Comparison of ENCODE assay signal across 9 mouse cellular contexts in the genomic region with DNA sequence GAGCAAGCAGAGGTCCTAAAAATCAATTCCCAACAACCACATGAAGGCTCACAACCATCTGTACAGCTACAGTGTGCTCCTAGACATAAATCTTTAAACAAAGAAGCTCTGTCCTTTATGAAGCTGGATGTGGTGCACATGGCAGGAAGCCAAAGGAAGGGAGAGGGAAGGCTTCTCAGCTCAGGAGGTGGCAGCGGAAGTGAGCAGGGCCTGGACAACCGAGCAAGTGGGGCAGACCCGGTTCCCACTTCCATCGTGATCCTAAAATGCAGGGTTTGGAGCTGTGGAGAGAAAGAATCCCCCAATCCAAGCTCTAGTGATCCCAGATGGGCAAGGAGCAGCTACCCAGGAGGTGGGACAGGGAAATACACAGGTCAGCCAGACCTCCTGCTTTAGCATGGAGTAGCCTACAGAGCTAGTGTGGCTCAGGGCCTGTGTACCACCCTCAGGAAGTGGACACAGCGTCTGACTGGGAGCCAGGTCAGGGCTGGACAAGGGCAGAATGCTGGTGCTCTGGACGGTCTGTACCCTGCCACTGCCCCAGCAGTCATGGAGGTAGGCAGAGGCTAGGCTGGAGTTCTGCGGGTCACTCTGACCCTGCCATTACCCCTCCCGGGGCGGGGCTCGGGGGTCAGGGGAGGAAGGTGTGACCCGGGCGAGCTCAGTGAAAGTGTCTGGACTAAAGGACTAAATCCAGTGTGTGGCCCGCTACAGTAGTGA. TPM values are rescaled to one million over a fixed set of nuclear protein-coding genes. Genes with fewer than 3 reads are reported as not detected.
DNase-seq lines count a peak whose midpoint lies in the region; ATAC-seq and TF ChIP-seq lines count a peak whose summit lies in the region.
"Had no signal": no experiment of that assay in that cellular context is flagged by ENCODE, and none has a peak within 500 bp of the region (broad histone marks: within the 10 kb centered on the region; RNA-seq: fewer than 3 reads in every experiment).

No protein-coding gene starts in this region.

- TF ChIP-seq CTCF in G1E (IDR thresholded peaks at IDR 0.05; ENCODE audit: low read depth, low read length), result no peak
- no peak for TF ChIP-seq CTCF in embryonic fibroblast, embryonic 13.5 days (IDR thresholded peaks at IDR 0.05; ENCODE audit: borderline replicate concordance, insufficient read depth, low read length)

- H3K4me1 ChIP-seq in G1E (ENCODE audit: insufficient read depth, low read depth, low read length), result peaks cover 75% of the 10 kb centered on the region
- peaks cover 19% of the 10 kb centered on the region for H3K4me1 ChIP-seq in embryonic fibroblast, embryonic 13.5 days (ENCODE audit: control insufficient read depth, insufficient read depth, low read length)
- H3K4me1 ChIP-seq in hindbrain, embryonic 15.5 days (replicated peaks), result peaks cover 50% of the 10 kb centered on the region
- H3K4me1 ChIP-seq in liver, embryonic 15.5 days (replicated peaks), result peaks cover 92% of the 10 kb centered on the region

- DNase-seq in heart, adult 11 months, result peak; percentile 97
- no peak for DNase-seq in heart, adult 9 months (ENCODE audit: low spot score in 2 of 2)
- no peak for DNase-seq in G1E (ENCODE audit: low spot score)
- DNase-seq in skeletal muscle tissue, adult 2 months (ENCODE audit: low read depth, low spot score), result peak; percentile 58
- DNase-seq in ovary, adult 18-20 months (ENCODE audit: low spot score), result no peak

- no peak for ATAC-seq in G1E (ENCODE audit: extremely low read depth, insufficient number of reproducible peaks, low FRiP score, poor library complexity, severe bottlenecking)
- no peak for ATAC-seq in hindbrain, embryonic 15.5 days (ENCODE audit: low FRiP score, low read depth)
- no peak for ATAC-seq in liver, embryonic 15.5 days (ENCODE audit: insufficient read depth)

- H3K27me3 ChIP-seq in G1E (ENCODE audit: insufficient read depth, low read length), result peaks cover 37% of the 10 kb centered on the region
- no peaks in the 10 kb centered on the region for H3K27me3 ChIP-seq in hindbrain, embryonic 15.5 days
- H3K27me3 ChIP-seq in liver, embryonic 15.5 days, result peaks cover 42% of the 10 kb centered on the region
- H3K27me3 ChIP-seq: Patski had no signal

- no peaks in the 10 kb centered on the region for H3K9me3 ChIP-seq in G1E (replicated peaks)
- no peaks in the 10 kb centered on the region for H3K9me3 ChIP-seq in hindbrain, embryonic 15.5 days
- H3K9me3 ChIP-seq in liver, embryonic 15.5 days (replicated peaks), result no peaks in the 10 kb centered on the region

- peak overlapping the region; percentile 68; the same call in 1 of the 2 replicates for H3K4me3 ChIP-seq in G1E (ENCODE audit: low read depth, low read length)
- no peak overlapping the region for H3K4me3 ChIP-seq in embryonic fibroblast, embryonic 13.5 days (ENCODE audit: insufficient read depth, low read length)
- H3K4me3 ChIP-seq in hindbrain, embryonic 15.5 days, result no peak overlapping the region
- H3K4me3 ChIP-seq in liver, embryonic 15.5 days (replicated peaks), result no peak overlapping the region

- H3K9ac ChIP-seq in hindbrain, embryonic 15.5 days, result no peak overlapping the region
- 0 out of 2 replicates have a peak overlapping the region, but pooled peaks have one; percentile 68 for H3K9ac ChIP-seq in liver, embryonic 15.5 days

- no peaks in the 10 kb centered on the region for H3K36me3 ChIP-seq in G1E (replicated peaks)
- no peaks in the 10 kb centered on the region for H3K36me3 ChIP-seq in hindbrain, embryonic 15.5 days
- H3K36me3 ChIP-seq in liver, embryonic 15.5 days (replicated peaks), result no peaks in the 10 kb centered on the region

- no peak overlapping the region for H3K4me2 ChIP-seq in hindbrain, embryonic 15.5 days
- peak overlapping the region; percentile 79 for H3K4me2 ChIP-seq in liver, embryonic 15.5 days

- WGBS in hindbrain, embryonic 15.5 days, result 57% methylated on average over 13 of the region's 13 CpGs
- WGBS in liver, embryonic 15.5 days (ENCODE audit: insufficient replicate concordance), result 59% methylated on average over 13 of the region's 13 CpGs

- H3K27ac ChIP-seq in embryonic fibroblast, embryonic 13.5 days (ENCODE audit: insufficient read depth, low read length), result 0 out of 2 replicates have a peak overlapping the region, but pooled peaks have one; percentile 9
- peak overlapping the region; percentile 100 for H3K27ac ChIP-seq in hindbrain, embryonic 15.5 days (replicated peaks)
- peak overlapping the region; percentile 93 for H3K27ac ChIP-seq in liver, embryonic 15.5 days (replicated peaks)

- TF ChIP-seq POLR2A in embryonic fibroblast, embryonic 13.5 days (IDR thresholded peaks at IDR 0.05; ENCODE audit: low read depth, low read length), result no peak; the same call in 1 of the 2 replicates

RNA-seq across cellular contexts. Expression of a gene that starts 4.4 kb away (rescaled TPM):
- total RNA-seq in G1E (2014; fragmentation: Nextera tagmentation) (128 and 155 TPM in 2 replicates), G1E (2017) (179 and 181 TPM in 2 replicates)
- polyA plus RNA-seq in G1E (2012), result 53.9 and 112 TPM in 2 replicates
- polyA plus RNA-seq in embryonic fibroblast, embryonic 13.5 days (2011; ENCODE audit: insufficient read length, low read depth, missing spikeins), result 5,586 and 6,404 TPM in 2 replicates
- polyA plus RNA-seq in hindbrain, embryonic 15.5 days (2015; fragmentation: Nextera tagmentation; extraction: Ambion mirVana), result 3,943 and 4,131 TPM in 2 replicates
- polyA plus RNA-seq in liver, embryonic 15.5 days (2015; fragmentation: Nextera tagmentation; extraction: Ambion mirVana), result 559 and 587 TPM in 2 replicates

RNA-seq across cellular contexts. Expression of a gene that starts 8.6 kb away (rescaled TPM):
- total RNA-seq in G1E (2014; fragmentation: Nextera tagmentation), result not detected in 2 replicates
- total RNA-seq in G1E (2017), result 0.11 TPM in 1 of 2 replicates, not detected in the other
- polyA plus RNA-seq in G1E (2012), result 0.03 TPM in 1 of 2 replicates, not detected in the other
- not detected in 2 replicates for polyA plus RNA-seq in embryonic fibroblast, embryonic 13.5 days (2011; ENCODE audit: insufficient read length, low read depth, missing spikeins)
- 0.88 and 1.6 TPM in 2 replicates for polyA plus RNA-seq in hindbrain, embryonic 15.5 days (2015; fragmentation: Nextera tagmentation; extraction: Ambion mirVana)
- not detected in 2 replicates for polyA plus RNA-seq in liver, embryonic 15.5 days (2015; fragmentation: Nextera tagmentation; extraction: Ambion mirVana)

RNA-seq across cellular contexts. Expression of a gene that starts 25.8 kb away (rescaled TPM):
- total RNA-seq in G1E (2014; fragmentation: Nextera tagmentation) (12.0 and 13.6 TPM in 2 replicates), G1E (2017) (5.2 and 6.2 TPM in 2 replicates)
- polyA plus RNA-seq in G1E (2012), result 29.7 and 30.6 TPM in 2 replicates
- 8.5 and 10.9 TPM in 2 replicates for polyA plus RNA-seq in embryonic fibroblast, embryonic 13.5 days (2011; ENCODE audit: insufficient read length, low read depth, missing spikeins)
- polyA plus RNA-seq in hindbrain, embryonic 15.5 days (2015; fragmentation: Nextera tagmentation; extraction: Ambion mirVana), result 95.4 and 110 TPM in 2 replicates
- 6.2 and 7.2 TPM in 2 replicates for polyA plus RNA-seq in liver, embryonic 15.5 days (2015; fragmentation: Nextera tagmentation; extraction: Ambion mirVana)

Comparison
In these comparisons a context has a peak if more than half of its experiments do, and no peak if none do; other contexts are left out.
1. DNase-seq: peak in heart, adult 11 months (single experiment) and skeletal muscle tissue, adult 2 months (single experiment); none in heart, adult 9 months (0 of 2), G1E (single experiment) and ovary, adult 18-20 months (single experiment).
2. H3K27ac ChIP-seq: peak in every context shown above with its lines; median percentile 100 in hindbrain, embryonic 15.5 days; 93 in liver, embryonic 15.5 days; 9 in embryonic fibroblast, embryonic 13.5 days.